Mouse (Mus musculus): ENCODE results near the gene Sgpp2. TPM values are rescaled to one million over a fixed set of nuclear protein-coding genes. Genes with fewer than 3 reads are reported as not detected.

Gene Sgpp2
- polyA plus RNA-seq, 1 experiment from 2014 or later = 1.6 TPM

DNA sequence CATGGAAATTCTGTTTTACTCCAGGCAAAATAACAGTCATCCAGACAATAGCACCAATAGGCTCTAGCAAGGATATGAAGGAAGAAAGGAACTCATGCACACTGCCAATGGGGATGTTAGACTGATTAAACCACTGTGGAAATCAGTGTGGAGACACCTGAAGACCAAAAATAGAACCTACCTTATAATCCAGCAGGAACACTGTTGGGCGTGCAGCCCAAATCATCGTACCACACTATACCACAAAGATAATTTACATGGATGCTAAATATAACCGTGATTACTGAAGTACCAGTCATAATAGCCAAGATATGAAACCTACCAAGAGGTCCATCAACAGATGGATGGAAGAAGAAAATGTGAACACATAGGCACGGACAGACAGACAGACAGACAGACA lies 18.5 kb downstream of the Sgpp2 start:
- H3K9me3 ChIP-seq (replicated peaks; ENCODE audit: control insufficient read depth, low read length, poor library complexity, severe bottlenecking) = no peaks in the 10 kb centered on the region
- ATAC-seq = no peak
- H3K36me3 ChIP-seq (ENCODE audit: control insufficient read depth, insufficient read depth, low read length) = no peaks in the 10 kb centered on the region
- H3K9ac ChIP-seq (ENCODE audit: low read depth, low read length) = no peak overlapping the region
- 90% methylated on average over 4 of the region's 4 CpGs for WGBS
- no peak overlapping the region for H3K27ac ChIP-seq (ENCODE audit: low read length)
- H3K4me2 ChIP-seq (ENCODE audit: low read length) = no peak overlapping the region
- H3K4me3 ChIP-seq (ENCODE audit: low read depth, low read length) = no peak overlapping the region
- no peaks in the 10 kb centered on the region for H3K27me3 ChIP-seq (ENCODE audit: control insufficient read depth, insufficient read depth, low read depth, low read length)
- H3K4me1 ChIP-seq (ENCODE audit: control insufficient read depth, insufficient read depth, low read length) = no peaks in the 10 kb centered on the region

DNA sequence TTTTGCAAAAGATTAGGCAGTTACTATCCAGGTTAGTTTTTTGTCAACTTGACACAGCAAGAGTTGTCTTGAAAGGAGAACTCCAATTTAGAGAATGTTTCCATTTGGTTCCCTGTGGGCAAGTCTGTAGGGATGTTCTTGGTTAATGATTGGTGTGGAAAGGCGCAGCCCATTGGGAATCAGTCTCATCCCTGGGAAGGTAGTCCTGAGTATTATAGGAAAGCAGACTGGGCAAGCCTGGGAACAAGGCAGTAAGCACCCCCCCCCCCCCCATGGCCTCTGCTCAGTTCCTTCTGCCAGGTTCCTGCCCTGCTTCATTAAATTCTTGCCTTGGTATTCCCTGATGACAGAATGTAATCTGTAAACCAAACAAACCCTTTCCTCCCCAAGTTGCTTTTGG lies 19.7 kb downstream of the Sgpp2 start:
- 86% methylated on average over 1 of the region's 1 CpGs for WGBS
- Histone ChIP-seq H3K9ac (ENCODE audit: low read depth, low read length) (no peak overlapping the region), H3K9me3 (replicated peaks; ENCODE audit: control insufficient read depth, low read length, poor library complexity, severe bottlenecking) (no peaks in the 10 kb centered on the region), H3K4me2 (ENCODE audit: low read length) (no peak overlapping the region), H3K27me3 (ENCODE audit: control insufficient read depth, insufficient read depth, low read depth, low read length) (no peaks in the 10 kb centered on the region), H3K27ac (ENCODE audit: low read length) (no peak overlapping the region), H3K36me3 (ENCODE audit: control insufficient read depth, insufficient read depth, low read length) (no peaks in the 10 kb centered on the region), H3K4me3 (ENCODE audit: low read depth, low read length) (no peak overlapping the region), H3K4me1 (ENCODE audit: control insufficient read depth, insufficient read depth, low read length) (no peaks in the 10 kb centered on the region)
- ATAC-seq = no peak

DNA sequence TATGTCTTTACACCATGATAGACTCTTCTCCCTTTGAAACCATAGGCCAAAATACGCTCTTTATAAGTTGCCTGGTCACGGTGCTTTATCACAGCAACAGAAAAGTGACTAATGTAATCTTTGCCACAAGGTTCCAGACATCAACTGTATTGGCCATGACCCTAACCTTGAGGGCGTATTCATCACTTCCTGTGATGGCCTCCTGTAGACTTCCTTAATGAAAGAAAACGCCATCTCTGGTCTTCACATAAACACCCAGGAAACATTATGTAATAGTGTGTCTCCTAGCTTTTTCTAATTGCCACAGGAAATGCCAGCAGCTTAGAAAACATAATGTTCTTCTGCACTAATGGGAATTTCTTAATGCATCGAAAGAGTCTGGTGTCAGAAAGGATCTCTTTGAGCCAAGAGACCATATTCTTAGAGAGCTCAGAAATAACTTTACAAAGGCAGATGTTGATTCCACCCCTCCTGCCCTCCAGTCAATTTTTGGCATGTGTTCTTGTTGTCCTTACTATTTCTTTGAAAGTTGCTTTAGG lies 20.5 kb downstream of the Sgpp2 start:
- 90% methylated on average over 5 of the region's 5 CpGs for WGBS
- no peak for ATAC-seq
- no peak overlapping the region for H3K27ac ChIP-seq (ENCODE audit: low read length)
- no peaks in the 10 kb centered on the region for H3K36me3 ChIP-seq (ENCODE audit: control insufficient read depth, insufficient read depth, low read length)
- H3K27me3 ChIP-seq (ENCODE audit: control insufficient read depth, insufficient read depth, low read depth, low read length) = no peaks in the 10 kb centered on the region
- H3K4me2 ChIP-seq (ENCODE audit: low read length) = no peak overlapping the region
- no peaks in the 10 kb centered on the region for H3K9me3 ChIP-seq (replicated peaks; ENCODE audit: control insufficient read depth, low read length, poor library complexity, severe bottlenecking)
- no peak overlapping the region for H3K9ac ChIP-seq (ENCODE audit: low read depth, low read length)
- H3K4me3 ChIP-seq (ENCODE audit: low read depth, low read length) = no peak overlapping the region
- no peaks in the 10 kb centered on the region for H3K4me1 ChIP-seq (ENCODE audit: control insufficient read depth, insufficient read depth, low read length)

DNA sequence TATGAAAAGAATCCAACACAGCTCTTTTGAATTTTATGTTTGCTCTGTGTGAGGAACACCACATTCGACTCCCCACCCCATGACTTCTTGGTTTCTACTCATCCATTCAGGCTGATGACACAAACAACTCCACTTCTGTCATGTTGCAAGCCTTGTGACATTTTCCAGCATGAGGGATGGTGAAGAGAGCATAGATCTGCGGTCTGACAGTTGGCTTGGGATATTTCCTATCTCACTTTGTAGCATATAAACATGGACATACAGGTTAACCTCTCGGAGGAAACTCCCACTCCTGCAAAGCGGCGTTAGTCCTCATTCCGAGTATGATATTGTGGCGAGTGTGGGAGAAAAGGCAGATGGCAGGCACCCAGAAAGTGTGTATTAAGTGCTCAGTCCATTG lies 27.6 kb downstream of the Sgpp2 start:
- no peaks in the 10 kb centered on the region for H3K36me3 ChIP-seq (ENCODE audit: control insufficient read depth, insufficient read depth, low read length)
- no peak for ATAC-seq
- H3K27ac ChIP-seq (ENCODE audit: low read length) = no peak overlapping the region
- H3K27me3 ChIP-seq (ENCODE audit: control insufficient read depth, insufficient read depth, low read depth, low read length) = no peaks in the 10 kb centered on the region
- WGBS = 68% methylated on average over 7 of the region's 7 CpGs
- H3K4me3 ChIP-seq (ENCODE audit: low read depth, low read length) = no peak overlapping the region
- H3K9ac ChIP-seq (ENCODE audit: low read depth, low read length) = no peak overlapping the region
- no peaks in the 10 kb centered on the region for H3K4me1 ChIP-seq (ENCODE audit: control insufficient read depth, insufficient read depth, low read length)
- H3K4me2 ChIP-seq (ENCODE audit: low read length) = no peak overlapping the region
- no peaks in the 10 kb centered on the region for H3K9me3 ChIP-seq (replicated peaks; ENCODE audit: control insufficient read depth, low read length, poor library complexity, severe bottlenecking)

DNA sequence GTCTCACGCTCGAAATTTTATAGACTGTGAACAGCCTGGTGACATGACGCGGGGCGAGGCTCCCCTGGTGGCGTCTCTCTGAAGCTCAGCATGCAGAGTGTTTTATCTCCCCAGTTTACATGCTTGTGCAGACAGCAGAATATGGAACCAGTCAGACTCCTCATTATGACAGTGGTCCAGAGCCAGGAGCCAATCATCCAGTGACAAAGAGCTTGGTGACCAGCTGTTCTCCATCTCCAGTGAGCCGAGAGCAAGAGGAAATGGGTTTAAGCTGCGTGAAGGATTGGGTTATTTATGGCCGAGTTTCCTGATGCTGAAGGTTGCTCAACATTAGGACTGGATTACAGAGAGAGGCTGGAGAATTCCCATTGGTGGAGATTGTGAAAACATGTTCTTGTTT lies 28.1 kb downstream of the Sgpp2 start:
- Histone ChIP-seq H3K4me3 (ENCODE audit: low read depth, low read length) (no peak overlapping the region), H3K36me3 (ENCODE audit: control insufficient read depth, insufficient read depth, low read length) (no peaks in the 10 kb centered on the region), H3K4me2 (ENCODE audit: low read length) (no peak overlapping the region), H3K27ac (ENCODE audit: low read length) (no peak overlapping the region), H3K27me3 (ENCODE audit: control insufficient read depth, insufficient read depth, low read depth, low read length) (no peaks in the 10 kb centered on the region), H3K9me3 (replicated peaks; ENCODE audit: control insufficient read depth, low read length, poor library complexity, severe bottlenecking) (no peaks in the 10 kb centered on the region), H3K4me1 (ENCODE audit: control insufficient read depth, insufficient read depth, low read length) (no peaks in the 10 kb centered on the region), H3K9ac (ENCODE audit: low read depth, low read length) (no peak overlapping the region)
- peak; percentile 62; the same call in 1 of the 2 replicates for ATAC-seq
- WGBS = 33% methylated on average over 9 of the region's 9 CpGs

DNA sequence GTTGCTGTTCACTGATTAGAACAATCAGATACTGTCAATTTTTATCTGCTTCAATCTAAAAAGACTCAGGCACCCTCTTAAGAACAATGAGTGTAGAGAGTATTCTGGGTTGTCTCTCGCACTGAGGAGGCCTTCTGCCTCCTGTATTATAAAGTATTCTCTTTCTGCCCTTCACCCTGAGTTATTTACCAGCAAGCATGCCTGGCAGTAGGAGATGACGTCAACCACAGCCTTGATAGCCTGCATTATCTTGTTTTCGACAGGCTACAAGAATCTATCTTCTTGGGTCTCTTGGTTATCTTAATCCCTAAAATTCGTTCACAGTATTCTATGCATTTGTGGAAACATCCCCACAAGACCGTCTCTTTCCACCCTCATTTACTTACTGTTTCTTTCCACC lies 29.8 kb downstream of the Sgpp2 start:
- WGBS = 74% methylated on average over 5 of the region's 5 CpGs
- no peak for ATAC-seq

DNA sequence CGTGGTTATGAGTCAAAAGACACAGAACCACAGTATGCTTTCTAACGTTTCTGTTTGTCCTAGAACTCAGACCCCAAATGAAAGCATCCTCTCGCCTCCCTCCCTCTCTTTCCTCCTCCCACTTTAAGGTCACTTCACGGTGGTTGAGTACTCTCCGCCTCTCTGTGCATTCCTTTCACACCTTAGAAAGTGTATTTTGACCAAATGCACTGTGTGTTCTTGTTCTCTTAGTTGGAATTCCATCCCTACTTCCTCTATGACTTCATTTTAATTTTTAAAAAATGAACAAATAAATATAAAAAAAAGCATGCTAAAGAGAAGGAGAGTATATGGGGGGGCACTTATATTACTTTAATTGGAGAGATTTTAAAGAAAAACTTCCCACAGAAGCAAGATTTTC lies 30.4 kb downstream of the Sgpp2 start:
- no peak overlapping the region for H3K9ac ChIP-seq (ENCODE audit: low read depth, low read length)
- no peak for ATAC-seq
- no peaks in the 10 kb centered on the region for H3K4me1 ChIP-seq (ENCODE audit: control insufficient read depth, insufficient read depth, low read length)
- no peaks in the 10 kb centered on the region for H3K27me3 ChIP-seq (ENCODE audit: control insufficient read depth, insufficient read depth, low read depth, low read length)
- H3K4me2 ChIP-seq (ENCODE audit: low read length) = no peak overlapping the region
- no peaks in the 10 kb centered on the region for H3K9me3 ChIP-seq (replicated peaks; ENCODE audit: control insufficient read depth, low read length, poor library complexity, severe bottlenecking)
- H3K36me3 ChIP-seq (ENCODE audit: control insufficient read depth, insufficient read depth, low read length) = no peaks in the 10 kb centered on the region
- H3K27ac ChIP-seq (ENCODE audit: low read length) = no peak overlapping the region
- 73% methylated on average over 5 of the region's 5 CpGs for WGBS
- no peak overlapping the region for H3K4me3 ChIP-seq (ENCODE audit: low read depth, low read length)

More for the DNA sequence above, 29.8 kb downstream of the Sgpp2 start:
- no peaks in the 10 kb centered on the region for H3K36me3 ChIP-seq (ENCODE audit: control insufficient read depth, insufficient read depth, low read length)
- no peak overlapping the region for H3K4me2 ChIP-seq (ENCODE audit: low read length)
- no peaks in the 10 kb centered on the region for H3K4me1 ChIP-seq (ENCODE audit: control insufficient read depth, insufficient read depth, low read length)
- no peak overlapping the region for H3K27ac ChIP-seq (ENCODE audit: low read length)
- H3K9me3 ChIP-seq (replicated peaks; ENCODE audit: control insufficient read depth, low read length, poor library complexity, severe bottlenecking) = no peaks in the 10 kb centered on the region
- H3K4me3 ChIP-seq (ENCODE audit: low read depth, low read length) = no peak overlapping the region
- H3K9ac ChIP-seq (ENCODE audit: low read depth, low read length) = no peak overlapping the region
- H3K27me3 ChIP-seq (ENCODE audit: control insufficient read depth, insufficient read depth, low read depth, low read length) = no peaks in the 10 kb centered on the region

DNA sequence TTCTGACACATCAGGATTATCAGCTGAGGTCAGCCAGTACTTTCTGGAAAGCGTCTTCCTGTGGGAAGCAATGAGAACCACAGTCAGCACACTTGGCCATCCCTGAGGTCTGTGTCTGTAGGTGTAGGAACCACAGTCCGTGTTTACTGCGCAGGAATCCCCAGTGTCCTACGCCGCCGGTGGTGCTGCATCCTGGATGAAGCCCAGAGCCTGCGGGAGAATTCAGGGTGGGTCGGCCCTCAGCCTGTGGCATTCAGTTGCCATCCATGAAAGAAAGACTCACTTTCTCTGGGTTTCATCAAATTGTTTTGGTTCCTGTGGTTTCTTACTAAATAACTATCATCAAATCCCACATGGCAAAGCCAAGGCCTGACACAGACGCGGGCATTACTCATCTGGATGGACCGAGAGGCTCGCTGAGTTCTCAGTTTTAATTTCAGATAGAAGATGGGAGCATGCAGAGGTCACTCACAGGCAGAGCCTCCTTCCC lies 37.2 kb downstream of the Sgpp2 start:
- 90% methylated on average over 12 of the region's 12 CpGs for WGBS
- ATAC-seq = no peak
- no peak overlapping the region for H3K4me3 ChIP-seq (ENCODE audit: low read depth, low read length)

DNA sequence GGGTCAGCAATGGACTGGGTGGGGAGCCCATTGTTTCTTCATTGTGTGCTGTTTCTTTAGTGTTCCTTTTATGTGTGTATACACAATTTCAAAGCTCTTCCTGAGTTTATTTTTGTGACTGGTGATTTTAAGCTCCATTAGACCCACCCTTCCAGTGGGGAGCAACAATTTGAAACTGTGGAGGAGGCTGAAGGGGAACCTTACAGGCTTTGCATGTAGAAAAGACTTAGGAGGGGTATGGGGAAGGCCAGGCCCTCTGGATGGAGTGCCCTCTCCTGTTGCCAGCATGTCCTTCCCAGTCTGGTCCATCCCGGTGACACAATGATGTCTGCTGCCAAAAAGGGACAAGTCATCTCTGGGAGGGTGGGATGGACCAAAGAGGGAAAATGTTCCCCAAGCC lies 39.1 kb downstream of the Sgpp2 start:
- Histone ChIP-seq H3K4me1 (ENCODE audit: control insufficient read depth, insufficient read depth, low read length) (no peaks in the 10 kb centered on the region), H3K9me3 (replicated peaks; ENCODE audit: control insufficient read depth, low read length, poor library complexity, severe bottlenecking) (no peaks in the 10 kb centered on the region), H3K9ac (ENCODE audit: low read depth, low read length) (no peak overlapping the region), H3K36me3 (ENCODE audit: control insufficient read depth, insufficient read depth, low read length) (no peaks in the 10 kb centered on the region), H3K4me3 (ENCODE audit: low read depth, low read length) (no peak overlapping the region), H3K27ac (ENCODE audit: low read length) (no peak overlapping the region), H3K4me2 (ENCODE audit: low read length) (no peak overlapping the region), H3K27me3 (ENCODE audit: control insufficient read depth, insufficient read depth, low read depth, low read length) (no peaks in the 10 kb centered on the region)
- WGBS = 84% methylated on average over 1 of the region's 1 CpGs
- ATAC-seq = no peak

More for the DNA sequence above, 37.2 kb downstream of the Sgpp2 start:
- H3K27ac ChIP-seq (ENCODE audit: low read length) = no peak overlapping the region
- H3K36me3 ChIP-seq (ENCODE audit: control insufficient read depth, insufficient read depth, low read length) = no peaks in the 10 kb centered on the region
- no peaks in the 10 kb centered on the region for H3K4me1 ChIP-seq (ENCODE audit: control insufficient read depth, insufficient read depth, low read length)
- no peak overlapping the region for H3K4me2 ChIP-seq (ENCODE audit: low read length)
- no peak overlapping the region for H3K9ac ChIP-seq (ENCODE audit: low read depth, low read length)
- no peaks in the 10 kb centered on the region for H3K27me3 ChIP-seq (ENCODE audit: control insufficient read depth, insufficient read depth, low read depth, low read length)
- H3K9me3 ChIP-seq (replicated peaks; ENCODE audit: control insufficient read depth, low read length, poor library complexity, severe bottlenecking) = no peaks in the 10 kb centered on the region

All from midbrain, embryonic 16.5 days (tissue).